Mouse (Mus musculus) kidney, postnatal 0 days (tissue): Measurements from ENCODE around the gene Prom2. TPM values are rescaled to one million over a fixed set of nuclear protein-coding genes. Genes with fewer than 3 reads are reported as not detected.

Experiments
- ATAC-seq: fragments of 200-750 bp; cut with Nextera tagmentation; replicated peaks from 2 replicates; pipeline ENCODE4 v1.8.0; 2017; ENCODE audit warnings: low read depth, moderate number of reproducible peaks, moderate TSS enrichment, moderate library complexity; ENCODE audit not compliant: low FRiP score
- DNase-seq: peaks from one replicate; pipeline ENCODE4 v3.0.0-alpha.2; 2016; ENCODE audit warnings: low spot score
- H3K27ac ChIP-seq: fragments of 300-500 bp; sonication (generic); 2 replicates; pipeline ENCODE4 v1.5.1; 2014; ENCODE audit warnings: mild to moderate bottlenecking
- H3K27me3 ChIP-seq: fragments of 300-500 bp; sonication (generic); 2 replicates; pipeline ENCODE4 v1.6.1; 2014; ENCODE audit warnings: low read length, mixed read lengths; ENCODE audit not compliant: insufficient read depth
- H3K36me3 ChIP-seq: fragments of 300-500 bp; sonication (generic); 2 replicates; pipeline ENCODE4 v1.6.1; 2014; ENCODE audit warnings: low read length, mixed read lengths; ENCODE audit not compliant: insufficient read depth
- H3K4me1 ChIP-seq: fragments of 300-500 bp; sonication (generic); replicated peaks from 2 replicates; pipeline ENCODE4 v1.6.1; 2014; ENCODE audit warnings: antibody characterized with exemption, low read length, mixed read lengths; ENCODE audit not compliant: insufficient read depth
- H3K4me2 ChIP-seq: fragments of 300-500 bp; sonication (generic); 2 replicates; pipeline ENCODE4 v1.6.1; 2014; ENCODE audit warnings: mild to moderate bottlenecking, low read length, moderate library complexity, mixed read lengths
- H3K4me3 ChIP-seq: fragments of 300-500 bp; sonication (generic); replicated peaks from 2 replicates; pipeline ENCODE4 v1.5.1; 2014; ENCODE audit warnings: low read depth, low read length
- H3K9ac ChIP-seq: fragments of 300-500 bp; sonication (generic); 2 replicates; pipeline ENCODE4 v1.6.1; 2014; ENCODE audit warnings: low read depth, low read length
- H3K9me3 ChIP-seq: fragments of 300-500 bp; sonication (generic); replicated peaks from 2 replicates; pipeline ENCODE4 v1.6.1; 2016; ENCODE audit warnings: low read length, inconsistent platforms, mixed read lengths
- CTCF ChIP-seq: IDR thresholded peaks from 2 replicates; pipeline ENCODE4 v1.5.1; 2016; ENCODE audit warnings: antibody characterized with exemption, low read depth, mild to moderate bottlenecking, moderate library complexity
- WGBS: fragments of 180-500 bp; shearing (Covaris S2); extraction: QIAGEN DNeasy Blood & Tissue Kit; methylation state at CpG from one replicate; pipeline ENCODE4 v1.1.7; 2014; 5-methylcytosine and 5-hydroxymethylcytosine counted together
- polyA plus RNA-seq: library from polyadenylated mRNA; unstranded; fragments of >200 nt; fragmentation: Nextera tagmentation; extraction: Ambion mirVana; gene quantifications from 2 replicates; pipeline ENCODE4 v1.2.1, GENCODE M21; 2015

Gene Prom2
- polyA plus RNA-seq, 1 experiment from 2014 or later, result 2.4 TPM

GRCm38 (mm10) chr2:127584436-127584858 is 43.2 kb upstream of the Prom2 start:
- no peaks in the 10 kb centered on the region for H3K27me3 ChIP-seq
- no peaks in the 10 kb centered on the region for H3K9me3 ChIP-seq
- no peak for TF ChIP-seq CTCF
- peak overlapping the region; percentile 57 for H3K4me3 ChIP-seq
- H3K27ac ChIP-seq, result no peak overlapping the region
- peak overlapping the region; percentile 57 for H3K9ac ChIP-seq
- under 1% methylated on average over 24 of the region's 24 CpGs for WGBS
- no peaks in the 10 kb centered on the region for H3K36me3 ChIP-seq
- peak; percentile 83 for ATAC-seq
- H3K4me1 ChIP-seq, result peaks cover 6% of the 10 kb centered on the region
- peak overlapping the region; percentile 88 for H3K4me2 ChIP-seq
- peak; percentile 96 for DNase-seq

GRCm38 (mm10) chr2:127573322-127573721 is 32.1 kb upstream of the Prom2 start:
- Histone ChIP-seq H3K4me3 (no peak overlapping the region), H3K9ac (no peak overlapping the region), H3K4me1 (no peaks in the 10 kb centered on the region), H3K36me3 (0 out of 2 replicates have a peak, but pooled peaks cover 8% of the 10 kb centered on the region), H3K27me3 (no peaks in the 10 kb centered on the region), H3K9me3 (no peaks in the 10 kb centered on the region), H3K4me2 (no peak overlapping the region), H3K27ac (no peak overlapping the region)
- peak; percentile 5 for DNase-seq
- no peak for TF ChIP-seq CTCF
- no peak for ATAC-seq
- 15% methylated on average over 1 of the region's 1 CpGs for WGBS

- Histone ChIP-seq H3K27me3 (no peaks in the 10 kb centered on the region), H3K9ac (no peak overlapping the region), H3K4me1 (no peaks in the 10 kb centered on the region), H3K4me2 (peak overlapping the region; percentile 31; the same call in 1 of the 2 replicates), H3K36me3 (no peaks in the 10 kb centered on the region), H3K4me3 (no peak overlapping the region), H3K9me3 (no peaks in the 10 kb centered on the region), H3K27ac (no peak overlapping the region)
- ATAC-seq, result peak; percentile 95
- peak; percentile 94 for DNase-seq
- WGBS, result 18% methylated on average over 18 of the region's 18 CpGs
- TF ChIP-seq CTCF, result peak; percentile 86
These were observed 18.1 kb upstream of the Prom2 start for GRCm38 (mm10) chr2:127559070-127559966.

GRCm38 (mm10) chr2:127551078-127551477 is 9.8 kb upstream of the Prom2 start:
- Histone ChIP-seq H3K27ac (no peak overlapping the region), H3K9ac (no peak overlapping the region), H3K36me3 (no peaks in the 10 kb centered on the region), H3K4me3 (no peak overlapping the region), H3K9me3 (no peaks in the 10 kb centered on the region), H3K27me3 (no peaks in the 10 kb centered on the region), H3K4me1 (no peaks in the 10 kb centered on the region), H3K4me2 (no peak overlapping the region)
- TF ChIP-seq CTCF, result peak; percentile 66
- DNase-seq (peak; percentile 45), ATAC-seq (0 out of 2 replicates have a peak, but pooled peaks have one; percentile 21)
- WGBS, result 45% methylated on average over 5 of the region's 5 CpGs

- no peak for DNase-seq
- no peaks in the 10 kb centered on the region for H3K36me3 ChIP-seq
- ATAC-seq, result no peak
- H3K4me1 ChIP-seq, result no peaks in the 10 kb centered on the region
- no peaks in the 10 kb centered on the region for H3K9me3 ChIP-seq
- H3K27ac ChIP-seq, result no peak overlapping the region
- WGBS, result 75% methylated on average over 1 of the region's 1 CpGs
- no peak overlapping the region for H3K4me3 ChIP-seq
- TF ChIP-seq CTCF, result no peak
- no peak overlapping the region for H3K4me2 ChIP-seq
- no peaks in the 10 kb centered on the region for H3K27me3 ChIP-seq
- no peak overlapping the region for H3K9ac ChIP-seq
These were observed 9.2 kb upstream of the Prom2 start for GRCm38 (mm10) chr2:127550446-127550845.

GRCm38 (mm10) chr2:127549711-127550110 is 8.4 kb upstream of the Prom2 start:
- ATAC-seq, result no peak

More at GRCm38 (mm10) chr2:127549711-127550110, 8.4 kb upstream of the Prom2 start:
- H3K9me3 ChIP-seq, result no peaks in the 10 kb centered on the region
- no peaks in the 10 kb centered on the region for H3K27me3 ChIP-seq
- no peak overlapping the region for H3K4me2 ChIP-seq
- no peaks in the 10 kb centered on the region for H3K36me3 ChIP-seq
- H3K4me3 ChIP-seq, result no peak overlapping the region
- no peak overlapping the region for H3K9ac ChIP-seq
- no peak for DNase-seq
- H3K4me1 ChIP-seq, result no peaks in the 10 kb centered on the region
- no peak for TF ChIP-seq CTCF
- no peak overlapping the region for H3K27ac ChIP-seq
